Mouse (Mus musculus): ENCODE results near the gene Tubb3. TPM values are rescaled to one million over a fixed set of nuclear protein-coding genes. Genes with fewer than 3 reads are reported as not detected.

Gene Tubb3
- total and polyA plus RNA-seq, 3 experiments: 1.8 to 3.1 (median 2.2) TPM

DNA sequence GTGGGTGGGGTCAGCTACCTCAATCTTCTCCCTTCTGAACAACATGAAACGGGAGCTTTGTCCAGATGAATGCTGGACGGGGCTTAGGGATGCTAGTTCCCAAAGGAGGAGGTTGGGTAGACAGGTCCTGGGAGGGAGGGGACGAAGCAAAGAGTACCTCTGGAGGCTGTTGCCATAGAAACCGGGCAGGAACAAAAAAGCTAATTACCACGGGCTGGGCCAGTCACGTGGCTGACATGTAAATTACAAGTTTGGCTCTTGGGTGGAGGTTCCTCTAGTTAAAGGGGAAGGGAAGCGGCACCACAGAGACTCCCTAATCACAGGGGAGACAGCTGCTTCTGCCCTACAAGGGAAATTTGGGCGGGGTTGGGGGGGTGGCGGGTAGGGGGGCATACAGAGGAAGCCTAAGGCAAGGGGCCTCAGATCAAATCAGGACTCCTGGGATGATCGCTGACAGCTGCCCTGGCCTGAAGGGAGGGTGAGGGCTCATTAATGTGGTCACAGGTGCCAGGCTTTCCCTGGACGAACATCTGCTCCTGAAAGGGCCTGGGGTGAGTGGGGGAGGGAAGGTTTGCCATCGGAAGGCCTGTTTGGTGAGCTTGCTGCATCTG, 1.4 kb downstream of the Tubb3 start:
- dilution Hi-C loops (cut with MboI; ENCODE audit: extremely low pct_ligation_motif_present, extremely low pct_unique_long_range_greater_than_20kb, low sequenced_read_pairs): no loop called here
- no peaks in the 10 kb centered on the region for H3K9me3 ChIP-seq (replicated peaks; ENCODE audit: low read length)
- H3K27ac ChIP-seq (ENCODE audit: insufficient read depth, low read depth): no peak overlapping the region
- no peak overlapping the region for H3K9ac ChIP-seq (ENCODE audit: insufficient read depth, low read depth)
- no peaks in the 10 kb centered on the region for H3K36me3 ChIP-seq (replicated peaks in 1 of 2; ENCODE audit: control insufficient read depth in 1 of 2, insufficient read depth in 1 of 2, low read length in 1 of 2)
- DNase-seq (ENCODE audit: extremely low read depth): peak; percentile 88
- H3K4me1 ChIP-seq (ENCODE audit: control insufficient read depth in 1 of 2, insufficient read depth in 2 of 2): peaks cover 35 to 61% of the 10 kb centered on the region in 2 experiments
- in situ Hi-C loops (cut with MboI; ENCODE audit: low pct_ligation_motif_present, low pct_unique_long_range_greater_than_20kb, low sequenced_read_pairs): no loop called here
- peaks cover 38% of the 10 kb centered on the region for H3K27me3 ChIP-seq (replicated peaks)
- H3K4me3 ChIP-seq (replicated peaks in 1 of 3; ENCODE audit: low read depth in 2 of 3, low read length in 2 of 3, poor library complexity in 1 of 3): peak overlapping the region in 1 of 3 experiments; percentile 15
- peak overlapping the region; percentile 37 for H3K4me2 ChIP-seq (ENCODE audit: insufficient read depth, low read depth, poor library complexity, severe bottlenecking)
- TF ChIP-seq MYC (IDR thresholded peaks at IDR 0.05; ENCODE audit: low read depth, low read length) (no peak), USF2 (conservative IDR thresholded peaks at IDR 0.05; ENCODE audit: low read depth, low read length) (peak; percentile 85), UBTF (IDR thresholded peaks at IDR 0.05; ENCODE audit: low read depth, low read length) (no peak), ZC3H11A (IDR thresholded peaks at IDR 0.05; ENCODE audit: low read depth, low read length) (no peak), ELF1 (IDR thresholded peaks at IDR 0.05; ENCODE audit: low read depth, low read length) (no peak), SMC3 (IDR thresholded peaks at IDR 0.05; ENCODE audit: low read depth, low read length) (no peak), MXI1 (IDR thresholded peaks at IDR 0.05; ENCODE audit: low read depth, low read length) (peak; percentile 68), E2F4 (IDR thresholded peaks at IDR 0.05; ENCODE audit: insufficient replicate concordance, low read depth, low read length) (no peak), RAD21 (IDR thresholded peaks at IDR 0.05; ENCODE audit: low read depth, low read length) (no peak), CHD2 (IDR thresholded peaks at IDR 0.05; ENCODE audit: low read length) (no peak), JUN (IDR thresholded peaks at IDR 0.05; ENCODE audit: insufficient read depth, low read depth, low read length) (no peak), TCF12 (IDR thresholded peaks at IDR 0.05; ENCODE audit: low read depth, low read length) (0 out of 2 replicates have a peak, but pooled peaks have one; percentile 20), IRF4 (IDR thresholded peaks at IDR 0.05; ENCODE audit: low read depth, low read length) (no peak), CHD1 (IDR thresholded peaks at IDR 0.05; ENCODE audit: low read depth, low read length) (no peak), ETS1 (conservative IDR thresholded peaks at IDR 0.05; ENCODE audit: low read depth, low read length) (no peak), RCOR1 (conservative IDR thresholded peaks at IDR 0.05; ENCODE audit: low read depth, low read length) (no peak), GABPA (IDR thresholded peaks at IDR 0.05; ENCODE audit: insufficient replicate concordance, low read depth, low read length) (no peak), ZNF384 (IDR thresholded peaks at IDR 0.05; ENCODE audit: low read depth, low read length) (no peak), MAFK (IDR thresholded peaks at IDR 0.05; ENCODE audit: insufficient replicate concordance, low read length) (no peak), BHLHE40 (IDR thresholded peaks at IDR 0.05; ENCODE audit: low read depth, low read length) (peak; percentile 76), CTCF (conservative IDR thresholded peaks at IDR 0.05 in 1 of 2, IDR thresholded peaks at IDR 0.05 in 1 of 2; ENCODE audit: low read depth in 2 of 2, low read length in 2 of 2) (no peak), MAZ (IDR thresholded peaks at IDR 0.05; ENCODE audit: low read depth, low read length) (no peak), MAX (IDR thresholded peaks at IDR 0.05; ENCODE audit: low read length) (peak; percentile 75), MEF2A (IDR thresholded peaks at IDR 0.05; ENCODE audit: borderline replicate concordance, low read depth, low read length) (no peak), POLR2AphosphoS2 (IDR thresholded peaks at IDR 0.05; ENCODE audit: low read depth, low read length) (no peak), NRF1 (IDR thresholded peaks at IDR 0.05; ENCODE audit: low read depth, low read length) (no peak), PAX5 (IDR thresholded peaks at IDR 0.05; ENCODE audit: low read length) (no peak), ZMIZ1 (IDR thresholded peaks at IDR 0.05; ENCODE audit: low read depth, low read length) (no peak), ZKSCAN1 (IDR thresholded peaks at IDR 0.05; ENCODE audit: borderline replicate concordance, low read depth, low read length) (no peak), USF1 (IDR thresholded peaks at IDR 0.05; ENCODE audit: low read depth, low read length) (peak; percentile 86), SIN3A (IDR thresholded peaks at IDR 0.05; ENCODE audit: low read length) (0 out of 2 replicates have a peak, but pooled peaks have one; percentile 58), NELFE (IDR thresholded peaks at IDR 0.05; ENCODE audit: low read depth, low read length) (no peak), KAT2A (IDR thresholded peaks at IDR 0.05; ENCODE audit: insufficient replicate concordance, low read length) (no peak), POLR2A (IDR thresholded peaks at IDR 0.05; ENCODE audit: low read depth, low read length) (no peak), TBP (conservative IDR thresholded peaks at IDR 0.05; ENCODE audit: low read depth, low read length) (no peak), EP300 (IDR thresholded peaks at IDR 0.05; ENCODE audit: low read length) (0 out of 2 replicates have a peak, but pooled peaks have one; percentile 10), HCFC1 (IDR thresholded peaks at IDR 0.05; ENCODE audit: low read depth, low read length) (no peak), JUND (conservative IDR thresholded peaks at IDR 0.05; ENCODE audit: low read depth, low read length) (no peak)
- no peaks in the 10 kb centered on the region for H3K79me2 ChIP-seq (replicated peaks; ENCODE audit: control insufficient read depth, extremely low read depth, insufficient read depth, poor library complexity, severe bottlenecking)
